ENCODE assay signal across 9 mouse cellular contexts in the genomic region with DNA sequence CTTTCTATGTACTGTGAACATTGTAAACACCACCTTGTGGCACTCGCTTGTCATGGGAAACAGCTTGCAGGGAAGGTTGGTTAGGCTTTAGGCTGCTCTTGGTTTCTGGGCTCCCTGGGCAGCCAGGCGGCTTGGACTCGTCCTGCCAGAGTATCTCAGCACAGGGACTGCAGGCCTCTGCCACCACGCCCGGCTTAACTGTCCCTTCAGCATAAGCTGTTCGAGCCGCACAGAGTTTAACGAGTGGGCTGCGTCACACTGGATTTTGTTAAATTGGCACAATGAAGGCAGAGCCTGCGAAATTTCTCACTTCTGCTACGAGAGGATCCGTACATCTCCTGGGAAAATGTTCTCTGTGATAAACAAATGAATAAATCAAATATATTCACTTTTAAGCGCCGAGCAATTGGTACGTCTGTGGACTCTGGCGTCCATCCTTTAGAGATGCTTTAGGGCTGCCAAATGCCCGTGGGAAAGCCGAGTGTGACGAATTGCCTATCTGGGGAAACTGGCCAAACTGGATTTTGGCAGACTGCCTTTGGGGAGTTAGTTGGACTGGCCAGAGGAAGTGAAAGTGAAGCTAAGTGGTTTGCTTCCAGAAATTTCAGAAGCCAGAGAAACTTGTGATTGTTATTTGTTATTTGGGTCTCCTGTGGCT.
DNase-seq lines count a peak whose midpoint lies in the region; ATAC-seq and TF ChIP-seq lines count a peak whose summit lies in the region.
"Had no signal": no experiment of that assay in that cellular context is flagged by ENCODE, and none has a peak within 500 bp of the region (broad histone marks: within the 10 kb centered on the region; RNA-seq: fewer than 3 reads in every experiment).

No protein-coding gene starts in this region.

- DNase-seq in cerebellum, adult 9-10 months, result peak; percentile 12
- DNase-seq in cerebellum, adult 11 months, result no peak
- peak; percentile 79 for DNase-seq in adrenal gland, postnatal 10 days
- DNase-seq in gastrocnemius, adult 8-10 months (ENCODE audit: low spot score in 2 of 2), result peak; percentile 46 to 74
- DNase-seq in kidney, adult 11 months, result peak; percentile 55
- DNase-seq in thymus, adult 2 months, result no peak

- WGBS in limb, embryonic 15.5 days, result 50% methylated on average over 19 of the region's 19 CpGs
- 47% methylated on average over 19 of the region's 19 CpGs for WGBS in neural tube, embryonic 14.5 days
- 77% methylated on average over 19 of the region's 19 CpGs for WGBS in thymus, adult 2 months

- no peak overlapping the region; the same call in 1 of the 2 replicates for H3K4me2 ChIP-seq in limb, embryonic 15.5 days
- no peak overlapping the region for H3K4me2 ChIP-seq in neural tube, embryonic 14.5 days (ENCODE audit: low read depth, low read length)

- peaks cover 33% of the 10 kb centered on the region for H3K4me1 ChIP-seq in limb, embryonic 15.5 days
- peaks cover 10% of the 10 kb centered on the region for H3K4me1 ChIP-seq in neural tube, embryonic 14.5 days (ENCODE audit: control insufficient read depth, insufficient read depth, low read length)
- H3K4me1 ChIP-seq in thymus, adult 2 months (replicated peaks; ENCODE audit: control insufficient read depth, insufficient read depth, low read length), result peaks cover 12% of the 10 kb centered on the region

- no peak for ATAC-seq in limb, embryonic 15.5 days (ENCODE audit: insufficient number of reproducible peaks, low FRiP score, low TSS enrichment, low read depth)
- ATAC-seq in neural tube, embryonic 14.5 days (ENCODE audit: low read depth), result peak; percentile 25; the same call in 1 of the 2 replicates

- H3K27ac ChIP-seq in limb, embryonic 15.5 days, result peak overlapping the region; percentile 63
- H3K27ac ChIP-seq in neural tube, embryonic 14.5 days (ENCODE audit: low read depth, low read length), result peak overlapping the region; percentile 56; the same call in 1 of the 2 replicates
- H3K27ac ChIP-seq in thymus, adult 2 months (ENCODE audit: control insufficient read depth, insufficient read depth, low read length), result no peak overlapping the region

- H3K4me3 ChIP-seq in limb, embryonic 15.5 days, result no peak overlapping the region
- H3K4me3 ChIP-seq in neural tube, embryonic 14.5 days (ENCODE audit: low read depth, low read length), result no peak overlapping the region
- no peak overlapping the region for H3K4me3 ChIP-seq in thymus, adult 2 months (ENCODE audit: control insufficient read depth, insufficient read depth, low read length)
- H3K4me3 ChIP-seq: erythroblast, embryonic 14.5 days had no signal

- H3K9ac ChIP-seq in limb, embryonic 15.5 days, result no peak overlapping the region
- H3K9ac ChIP-seq in neural tube, embryonic 14.5 days (replicated peaks; ENCODE audit: low read depth, low read length), result no peak overlapping the region

- no peaks in the 10 kb centered on the region for H3K36me3 ChIP-seq in limb, embryonic 15.5 days
- H3K36me3 ChIP-seq in neural tube, embryonic 14.5 days (ENCODE audit: control insufficient read depth, insufficient read depth, low read length), result no peaks in the 10 kb centered on the region
- H3K36me3 ChIP-seq in thymus, adult 2 months (ENCODE audit: control insufficient read depth, insufficient read depth, low read length), result no peaks in the 10 kb centered on the region

- no peaks in the 10 kb centered on the region for H3K9me3 ChIP-seq in limb, embryonic 15.5 days
- H3K9me3 ChIP-seq in neural tube, embryonic 14.5 days (ENCODE audit: control insufficient read depth, low read length), result no peaks in the 10 kb centered on the region

- TF ChIP-seq CTCF in thymus, adult 2 months (IDR thresholded peaks at IDR 0.05; ENCODE audit: borderline replicate concordance, control insufficient read depth, extremely low read depth, insufficient read depth, low read length, poor library complexity), result no peak

- no peak for TF ChIP-seq POLR2A in thymus, adult 2 months (IDR thresholded peaks at IDR 0.05; ENCODE audit: control insufficient read depth, extremely low read depth, insufficient read depth, low read length, poor library complexity)

- no peaks in the 10 kb centered on the region for H3K27me3 ChIP-seq in limb, embryonic 15.5 days
- no peaks in the 10 kb centered on the region for H3K27me3 ChIP-seq in neural tube, embryonic 14.5 days (ENCODE audit: control insufficient read depth, insufficient read depth, low read length)
- H3K27me3 ChIP-seq in thymus, adult 2 months (ENCODE audit: control insufficient read depth, insufficient read depth, low read length), result no peaks in the 10 kb centered on the region

Comparison
In these comparisons a context has a peak if more than half of its experiments do, and no peak if none do; other contexts are left out.
1. DNase-seq: peak in cerebellum, adult 9-10 months (single experiment), adrenal gland, postnatal 10 days (single experiment), gastrocnemius, adult 8-10 months (2 of 2) and kidney, adult 11 months (single experiment); none in cerebellum, adult 11 months (single experiment) and thymus, adult 2 months (single experiment).